Mouse (Mus musculus) gastrocnemius, adult 8-10 months (tissue): Measurements from ENCODE around the gene Gm21680. TPM values are rescaled to one million over a fixed set of nuclear protein-coding genes. Genes with fewer than 3 reads are reported as not detected.
"Not testable (repeated sequence)": the region's sequence is repeated elsewhere in the genome, so short reads cannot be mapped to it uniquely, and the experiment has no call there.

Source experiments
- DNase-seq, 2 experiments: peaks; one replicate each; pipeline ENCODE4 v3.0.0; 2022; ENCODE audit warnings: low spot score in 2 of 2
- total RNA-seq, 4 experiments: library from RNA; stranded (reverse); gene quantifications; 2 replicates each; pipeline ENCODE4 v1.2.4; 2022

Gm21680 gene
- total RNA-seq = not detected

- DNase-seq = not testable (repeated sequence)
Observed at GRCm38 (mm10) chr5:25972563-25972962, at the start of gene Gm21680. Gene Gm21680 (minus strand): TSS chr5:25972663.

- DNase-seq = not testable (repeated sequence)
Observed at GRCm38 (mm10) chr5:26007697-26008096, 35.2 kb upstream of the Gm21680 start.

GRCm38 (mm10) chr5:26006937-26007695 lies 34.7 kb upstream of the Gm21680 start:
- not testable (repeated sequence) for DNase-seq

GRCm38 (mm10) chr5:26004698-26005097 lies 32.2 kb upstream of the Gm21680 start, which contains the start of gene Gm1979:
Gene Gm1979 (minus strand): TSS chr5:26004798.
- DNase-seq = not testable (repeated sequence)

- DNase-seq = not testable (repeated sequence)
Observed at GRCm38 (mm10) chr5:25988550-25988949, 16.1 kb upstream of the Gm21680 start, which contains the start of gene Gm21698. Gene Gm21698 (minus strand): TSS chr5:25988650.

- DNase-seq = not testable (repeated sequence)
Observed at GRCm38 (mm10) chr5:25957050-25957449, 15.4 kb downstream of the Gm21680 start.

GRCm38 (mm10) chr5:25956611-25957010 lies 15.9 kb downstream of the Gm21680 start:
- not testable (repeated sequence) for DNase-seq

- not testable (repeated sequence) for DNase-seq
Observed at GRCm38 (mm10) chr5:25954317-25954716, 18.1 kb downstream of the Gm21680 start, which contains the start of gene Gm21671. Gene Gm21671 (minus strand): TSS chr5:25954417.

- DNase-seq = not testable (repeated sequence)
Observed at GRCm38 (mm10) chr5:25945391-25945790, 27.1 kb downstream of the Gm21680 start.

- not testable (repeated sequence) for DNase-seq
Observed at GRCm38 (mm10) chr5:25942281-25942680, 30.2 kb downstream of the Gm21680 start, which contains the start of gene Gm21663. Gene Gm21663 (minus strand): TSS chr5:25942381.

Other genes starting within 250 kb of the Gm21680 start
- 10 to 100 TPM in 3 of 4 experiments, 1 to 10 TPM in 1; 7.9 to 28.0 (median 20.0) TPM for gene Actr3b, start 212.7 kb downstream of the Gm21680 start, total RNA-seq
- gene Gm21663, start 30.3 kb downstream of the Gm21680 start, total RNA-seq = not detected
- not detected for gene Gm21671, start 18.2 kb downstream of the Gm21680 start, total RNA-seq
- gene Gm21698, start 16.0 kb upstream of the Gm21680 start, total RNA-seq = not detected
- not detected for gene Gm1979, start 32.1 kb upstream of the Gm21680 start, total RNA-seq
- gene Gm5862, start 50.3 kb upstream of the Gm21680 start, total RNA-seq = not detected
- not detected for gene Speer4a, start 66.9 kb upstream of the Gm21680 start, total RNA-seq
- not detected for gene Gm7347, start 85.9 kb upstream of the Gm21680 start, total RNA-seq
- gene Gm10471, start 116.6 kb upstream of the Gm21680 start, total RNA-seq = not detected
- gene 5031410I06Rik, start 132.7 kb upstream of the Gm21680 start, total RNA-seq = not detected
- gene Gm10220, start 148.8 kb upstream of the Gm21680 start, total RNA-seq = not detected